Mouse (Mus musculus): ENCODE measurements at regions not wholly inside any gene's neighbourhood (a gene's known extent, or its start where the extent isn't known, plus 50 kb on each side); places are given as distances from the start of the nearest gene placed in this dataset.

DNA sequence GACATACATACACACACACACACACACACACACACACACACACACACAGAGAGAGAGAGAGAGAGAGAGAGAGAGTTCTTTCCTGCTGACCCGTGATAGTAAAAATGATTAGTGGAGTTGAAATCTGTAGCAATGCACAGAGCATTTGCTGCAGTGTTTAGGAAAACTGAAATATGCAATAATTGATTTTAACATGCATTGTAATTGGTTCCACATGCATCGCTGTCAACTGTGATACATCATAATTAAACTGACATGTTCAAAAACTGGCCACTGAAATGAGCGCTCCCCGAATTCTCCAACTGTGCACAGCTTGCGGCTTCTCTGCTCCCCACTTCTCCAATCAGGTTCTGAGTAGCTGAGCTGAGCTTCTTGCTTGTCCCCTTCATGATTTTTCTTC lies 265.4 kb downstream of the Pax1 start:
- TF ChIP-seq POLR2A (IDR thresholded peaks at IDR 0.05; ENCODE audit: extremely low read depth, insufficient read depth, low read length): no peak
- TF ChIP-seq CTCF (IDR thresholded peaks at IDR 0.05; ENCODE audit: low read depth, low read length): no peak

All from liver, adult 2 months (tissue).